Comparison of ENCODE assay signal across 23 mouse cellular contexts in the genomic region with DNA sequence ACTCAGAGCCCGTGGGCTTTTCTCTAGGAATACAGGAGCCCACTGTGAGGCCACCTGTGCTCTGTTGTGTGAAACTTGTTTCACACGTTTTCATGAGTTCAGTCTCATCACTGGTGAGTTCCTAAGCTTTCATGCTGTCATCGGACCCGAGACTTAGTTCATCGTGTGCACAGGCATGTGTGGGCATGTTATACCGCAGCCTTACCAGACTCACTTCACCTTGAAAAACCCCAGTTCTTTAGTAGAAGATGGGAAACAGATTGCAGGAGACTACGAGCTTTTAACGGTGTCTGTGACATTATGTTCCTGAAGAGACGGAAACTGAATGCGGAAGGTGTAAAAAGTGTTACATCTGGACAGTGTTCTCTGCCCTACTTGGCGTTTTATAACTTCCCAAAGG. TPM values are rescaled to one million over a fixed set of nuclear protein-coding genes. Genes with fewer than 3 reads are reported as not detected.
DNase-seq lines count a peak whose midpoint lies in the region; ATAC-seq and TF ChIP-seq lines count a peak whose summit lies in the region.
"Had no signal": no experiment of that assay in that cellular context is flagged by ENCODE, and none has a peak within 500 bp of the region (broad histone marks: within the 10 kb centered on the region; RNA-seq: fewer than 3 reads in every experiment).

No protein-coding gene starts in this region.

- peaks cover 85% of the 10 kb centered on the region for H3K36me3 ChIP-seq in embryonic facial prominence, embryonic 13.5 days
- H3K36me3 ChIP-seq in embryonic facial prominence, embryonic 10.5 days (replicated peaks), result peaks cover 89% of the 10 kb centered on the region
- peaks cover 87% of the 10 kb centered on the region for H3K36me3 ChIP-seq in limb, embryonic 12.5 days
- H3K36me3 ChIP-seq in limb, embryonic 10.5 days, result peaks cover 84% of the 10 kb centered on the region
- peaks cover 27% of the 10 kb centered on the region for H3K36me3 ChIP-seq in liver, postnatal 0 days (replicated peaks; ENCODE audit: insufficient read depth, low read length)

- no peak for TF ChIP-seq EP300 in liver, postnatal 0 days (IDR thresholded peaks at IDR 0.05; ENCODE audit: low read depth)

- 72% methylated on average over 11 of the region's 11 CpGs for WGBS in embryonic facial prominence, embryonic 13.5 days
- WGBS in embryonic facial prominence, embryonic 10.5 days, result 87% methylated on average over 11 of the region's 11 CpGs
- 69% methylated on average over 11 of the region's 11 CpGs for WGBS in limb, embryonic 12.5 days
- WGBS in limb, embryonic 10.5 days, result 81% methylated on average over 11 of the region's 11 CpGs
- WGBS in liver, postnatal 0 days (ENCODE audit: insufficient replicate concordance), result 86% methylated on average over 11 of the region's 11 CpGs

- no peaks in the 10 kb centered on the region for H3K9me3 ChIP-seq in embryonic facial prominence, embryonic 13.5 days
- no peaks in the 10 kb centered on the region for H3K9me3 ChIP-seq in embryonic facial prominence, embryonic 10.5 days
- no peaks in the 10 kb centered on the region for H3K9me3 ChIP-seq in limb, embryonic 12.5 days
- H3K9me3 ChIP-seq in limb, embryonic 10.5 days (replicated peaks), result no peaks in the 10 kb centered on the region
- H3K9me3 ChIP-seq in liver, postnatal 0 days (ENCODE audit: low read length), result no peaks in the 10 kb centered on the region
- H3K9me3 ChIP-seq: forebrain, embryonic 10.5 days; forebrain, embryonic 13.5 days; heart, embryonic 12.5 days; heart, embryonic 15.5 days; hindbrain, embryonic 10.5 days; hindbrain, embryonic 13.5 days; intestine, embryonic 15.5 days had no signal

- no peak overlapping the region for H3K4me3 ChIP-seq in embryonic facial prominence, embryonic 13.5 days
- no peak overlapping the region for H3K4me3 ChIP-seq in embryonic facial prominence, embryonic 10.5 days
- no peak overlapping the region for H3K4me3 ChIP-seq in limb, embryonic 12.5 days (replicated peaks)
- no peak overlapping the region for H3K4me3 ChIP-seq in limb, embryonic 10.5 days
- no peak overlapping the region for H3K4me3 ChIP-seq in liver, postnatal 0 days (ENCODE audit: low read depth, low read length)
- H3K4me3 ChIP-seq: forebrain, embryonic 10.5 days; forebrain, embryonic 13.5 days; heart, embryonic 12.5 days; heart, embryonic 15.5 days; hindbrain, embryonic 10.5 days; hindbrain, embryonic 13.5 days; intestine, embryonic 15.5 days had no signal

- no peak for ATAC-seq in embryonic facial prominence, embryonic 13.5 days (ENCODE audit: insufficient number of reproducible peaks, insufficient read depth, low FRiP score, low TSS enrichment, low read depth)
- no peak for ATAC-seq in limb, embryonic 12.5 days (ENCODE audit: insufficient number of reproducible peaks, insufficient read depth, low FRiP score, low TSS enrichment, low read depth)
- no peak for ATAC-seq in liver, postnatal 0 days
- ATAC-seq: intestine, embryonic 15.5 days had no signal

- no peak for DNase-seq in embryonic facial prominence, embryonic 10.5 days (ENCODE audit: low spot score)
- no peak for DNase-seq in limb, embryonic 10.5 days (ENCODE audit: low spot score)
- peak; percentile 40 for DNase-seq in brain, adult 2 months (ENCODE audit: low read depth, low spot score)
- peak; percentile 17 for DNase-seq in telencephalon, adult 2 months (ENCODE audit: low read depth, low spot score)
- no peak for DNase-seq in liver, postnatal 0 days
- DNase-seq in c-Kit-positive CD71-positive TER-119-positive erythroid progenitor cells, embryonic 14.5 days (ENCODE audit: low spot score), result no peak
- DNase-seq: cerebellum, adult 11-12 months; cerebellum, adult 8-10 months; cerebellum, postnatal 36 days; embryo, embryonic 11 days; gastrocnemius, postnatal 25 days; heart, adult 18-20 months; heart, postnatal 10 days; heart, postnatal 36 days had no signal

- TF ChIP-seq CTCF in liver, postnatal 0 days (IDR thresholded peaks at IDR 0.05; ENCODE audit: low read depth), result no peak

- peak overlapping the region; percentile 44; the same call in 1 of the 2 replicates for H3K27ac ChIP-seq in embryonic facial prominence, embryonic 13.5 days
- no peak overlapping the region for H3K27ac ChIP-seq in embryonic facial prominence, embryonic 10.5 days (replicated peaks)
- 0 out of 2 replicates have a peak overlapping the region, but pooled peaks have one; percentile 18 for H3K27ac ChIP-seq in limb, embryonic 12.5 days
- H3K27ac ChIP-seq in limb, embryonic 10.5 days, result no peak overlapping the region
- H3K27ac ChIP-seq in liver, postnatal 0 days (ENCODE audit: low read depth), result no peak overlapping the region
- H3K27ac ChIP-seq: forebrain, embryonic 10.5 days; heart, embryonic 15.5 days; hindbrain, embryonic 10.5 days; intestine, embryonic 15.5 days had no signal

- peaks cover 10% of the 10 kb centered on the region for H3K4me1 ChIP-seq in embryonic facial prominence, embryonic 13.5 days
- H3K4me1 ChIP-seq in embryonic facial prominence, embryonic 10.5 days, result peaks cover 12% of the 10 kb centered on the region
- peaks cover 6% of the 10 kb centered on the region; the same call in 1 of the 2 replicates for H3K4me1 ChIP-seq in limb, embryonic 12.5 days (replicated peaks)
- 0 out of 2 replicates have a peak, but pooled peaks cover 3% of the 10 kb centered on the region for H3K4me1 ChIP-seq in limb, embryonic 10.5 days
- no peaks in the 10 kb centered on the region for H3K4me1 ChIP-seq in liver, postnatal 0 days (ENCODE audit: insufficient read depth)
- H3K4me1 ChIP-seq: hindbrain, embryonic 10.5 days had no signal

- no peaks in the 10 kb centered on the region for H3K27me3 ChIP-seq in embryonic facial prominence, embryonic 13.5 days
- H3K27me3 ChIP-seq in embryonic facial prominence, embryonic 10.5 days (replicated peaks; ENCODE audit: low read depth, poor library complexity, severe bottlenecking), result no peaks in the 10 kb centered on the region
- H3K27me3 ChIP-seq in limb, embryonic 12.5 days, result no peaks in the 10 kb centered on the region
- H3K27me3 ChIP-seq in limb, embryonic 10.5 days (ENCODE audit: low read depth, poor library complexity, severe bottlenecking), result no peaks in the 10 kb centered on the region
- no peaks in the 10 kb centered on the region for H3K27me3 ChIP-seq in liver, postnatal 0 days (ENCODE audit: insufficient read depth, low read length)
- H3K27me3 ChIP-seq: forebrain, embryonic 13.5 days; heart, embryonic 12.5 days; heart, embryonic 15.5 days; hindbrain, embryonic 13.5 days; intestine, embryonic 15.5 days had no signal

- no peak overlapping the region for H3K4me2 ChIP-seq in embryonic facial prominence, embryonic 13.5 days
- no peak overlapping the region for H3K4me2 ChIP-seq in limb, embryonic 12.5 days
- no peak overlapping the region for H3K4me2 ChIP-seq in liver, postnatal 0 days (ENCODE audit: low read depth, low read length)
- H3K4me2 ChIP-seq: forebrain, embryonic 13.5 days; heart, embryonic 12.5 days; heart, embryonic 15.5 days; hindbrain, embryonic 13.5 days; intestine, embryonic 15.5 days had no signal

- H3K9ac ChIP-seq in embryonic facial prominence, embryonic 13.5 days, result no peak overlapping the region
- no peak overlapping the region for H3K9ac ChIP-seq in limb, embryonic 12.5 days (replicated peaks)
- H3K9ac ChIP-seq in liver, postnatal 0 days (replicated peaks), result no peak overlapping the region
- H3K9ac ChIP-seq: heart, embryonic 12.5 days; heart, embryonic 15.5 days; hindbrain, embryonic 13.5 days; intestine, embryonic 15.5 days had no signal

RNA-seq across cellular contexts. Expression of a gene that starts 15.2 kb away (rescaled TPM):
- polyA plus RNA-seq in embryonic facial prominence, embryonic 13.5 days (2015; fragmentation: Nextera tagmentation; extraction: Ambion mirVana), result 42.2 and 42.4 TPM in 2 replicates
- polyA plus RNA-seq in embryonic facial prominence, embryonic 10.5 days (2016; fragmentation: Nextera tagmentation; extraction: Ambion mirVana), result 29.5 and 30.1 TPM in 2 replicates
- 31.8 and 33.7 TPM in 2 replicates for polyA plus RNA-seq in limb, embryonic 12.5 days (2016; fragmentation: Nextera tagmentation; extraction: Ambion mirVana)
- polyA plus RNA-seq in limb, embryonic 10.5 days (2016; fragmentation: Nextera tagmentation; extraction: Ambion mirVana), result 27.4 and 29.3 TPM in 2 replicates
- polyA plus RNA-seq in liver, postnatal 0 days (2015; fragmentation: Nextera tagmentation; extraction: Ambion mirVana), result 6.8 and 8.0 TPM in 2 replicates

RNA-seq across cellular contexts. Expression of a gene that starts 47.9 kb away (rescaled TPM):
- 3.0 and 3.9 TPM in 2 replicates for polyA plus RNA-seq in embryonic facial prominence, embryonic 13.5 days (2015; fragmentation: Nextera tagmentation; extraction: Ambion mirVana)
- 2.8 and 3.0 TPM in 2 replicates for polyA plus RNA-seq in embryonic facial prominence, embryonic 10.5 days (2016; fragmentation: Nextera tagmentation; extraction: Ambion mirVana)
- 4.4 and 5.4 TPM in 2 replicates for polyA plus RNA-seq in limb, embryonic 12.5 days (2016; fragmentation: Nextera tagmentation; extraction: Ambion mirVana)
- 2.5 and 2.6 TPM in 2 replicates for polyA plus RNA-seq in limb, embryonic 10.5 days (2016; fragmentation: Nextera tagmentation; extraction: Ambion mirVana)
- 4.5 and 7.5 TPM in 2 replicates for polyA plus RNA-seq in liver, postnatal 0 days (2015; fragmentation: Nextera tagmentation; extraction: Ambion mirVana)

Comparison
In these comparisons a context has a peak if more than half of its experiments do, and no peak if none do; other contexts are left out.
1. H3K27ac ChIP-seq: peak in embryonic facial prominence, embryonic 13.5 days (single experiment) and limb, embryonic 12.5 days (single experiment); none in embryonic facial prominence, embryonic 10.5 days (single experiment), limb, embryonic 10.5 days (single experiment) and liver, postnatal 0 days (single experiment).
2. DNase-seq: peak in brain, adult 2 months (single experiment) and telencephalon, adult 2 months (single experiment); none in embryonic facial prominence, embryonic 10.5 days (single experiment), limb, embryonic 10.5 days (single experiment), liver, postnatal 0 days (single experiment) and c-Kit-positive CD71-positive TER-119-positive erythroid progenitor cells, embryonic 14.5 days (single experiment).